Mouse (Mus musculus) megakaryocyte, embryonic 14.5 days (primary cell): ENCODE measurements around the gene Dab1.

Experiments used
- FLI1 ChIP-seq: IDR thresholded peaks from 2 replicates; pipeline ENCODE4 v1.6.1; 2012; ENCODE audit warnings: low read length, inconsistent platforms, mixed read lengths
- GATA1 ChIP-seq: IDR thresholded peaks from 3 replicates; pipeline ENCODE4 v1.6.1; 2012; ENCODE audit warnings: mixed read lengths, low read length, inconsistent platforms, borderline replicate concordance

- no peak for TF ChIP-seq GATA1
- no peak for TF ChIP-seq FLI1
Observed at GRCm38 (mm10) chr4:104455760-104456159, 836.6 kb downstream of the Dab1 start.
